Mouse (Mus musculus) testis, adult 2 months (tissue): ENCODE data around the gene Scand1.

ENCODE experiments used
- CTCF ChIP-seq: fragments of 200-500 bp; IDR thresholded peaks from 2 replicates; pipeline ENCODE4 v1.5.1; 2012; ENCODE audit warnings: low read depth, mild to moderate bottlenecking, inconsistent platforms, low read length, moderate library complexity; ENCODE audit not compliant: control insufficient read depth, insufficient read depth, insufficient replicate concordance
- POLR2A ChIP-seq: fragments of 200-500 bp; IDR thresholded peaks from 2 replicates; pipeline ENCODE4 v1.6.1; 2012; ENCODE audit warnings: low read depth, mild to moderate bottlenecking, inconsistent platforms, low read length, moderate library complexity; ENCODE audit not compliant: control insufficient read depth

DNA sequence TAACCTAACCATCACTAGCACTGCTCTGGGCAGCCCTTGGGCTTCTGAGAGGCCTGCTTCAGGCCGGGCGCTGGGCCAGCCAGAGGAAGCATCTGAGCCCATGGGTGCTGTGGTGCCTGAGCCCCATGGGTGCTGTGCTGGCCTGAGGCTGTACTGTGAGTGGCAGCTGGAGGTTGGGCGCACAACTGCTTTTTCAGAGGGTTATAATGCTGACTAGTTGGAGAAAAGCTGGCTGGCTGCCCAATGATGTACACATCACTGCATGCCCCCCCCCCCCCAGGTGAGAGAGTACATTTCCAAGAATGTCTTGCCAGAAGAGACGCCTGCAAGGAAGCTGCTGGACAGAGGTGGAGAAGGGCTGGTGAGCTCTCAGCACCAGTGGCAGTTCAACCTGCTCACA is 8.2 kb downstream of the Scand1 start:
- TF ChIP-seq CTCF (no peak), POLR2A (no peak)
